Mouse (Mus musculus) G1E (cell line): ENCODE results near the gene Mgat4d.

Source experiments
- CTCF ChIP-seq: IDR thresholded peaks from 2 replicates; pipeline ENCODE4 v1.5.1; 2012; ENCODE audit warnings: low read depth, low read length, inconsistent platforms, mixed read lengths
- TAL1 ChIP-seq: conservative IDR thresholded peaks from 2 replicates; pipeline ENCODE4 v1.6.1; 2012; ENCODE audit warnings: low read depth, low read length, inconsistent platforms, mixed read lengths

- TF ChIP-seq CTCF (no peak), TAL1 (no peak)
Measured at GRCm38 (mm10) chr8:83416878-83417277, 68.6 kb downstream of the Mgat4d start.
